Mouse (Mus musculus) right cerebral cortex, postnatal 4 days (tissue): Measurements from ENCODE around the gene Ero1lb.
"Not testable (repeated sequence)": the region's sequence is repeated elsewhere in the genome, so short reads cannot be mapped to it uniquely, and the experiment has no call there.

Source experiments
- DNase-seq: peaks from one replicate; pipeline ENCODE4 v3.0.0-alpha.2; 2022

Ero1lb gene

DNA sequence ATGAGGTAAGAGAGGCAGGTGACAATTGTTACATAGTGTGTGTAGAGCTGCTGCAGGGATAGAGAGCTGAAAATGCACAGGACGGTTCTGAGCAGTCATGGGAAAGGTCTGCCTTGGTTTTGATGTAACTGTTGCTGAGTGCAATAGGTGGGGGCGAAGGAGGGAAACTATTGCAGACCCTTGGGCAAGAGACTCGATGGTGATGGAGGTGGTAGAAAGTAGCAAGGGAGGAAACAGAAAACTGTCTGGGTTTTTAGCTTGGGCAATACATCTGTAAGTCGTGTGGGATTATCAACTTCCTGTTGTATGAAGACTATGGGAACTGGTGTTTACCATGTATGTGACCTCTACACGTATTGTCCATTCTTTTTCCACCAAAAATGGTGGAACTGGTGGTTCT lies 12.5 kb downstream of the Ero1lb start:
- no peak for DNase-seq

DNA sequence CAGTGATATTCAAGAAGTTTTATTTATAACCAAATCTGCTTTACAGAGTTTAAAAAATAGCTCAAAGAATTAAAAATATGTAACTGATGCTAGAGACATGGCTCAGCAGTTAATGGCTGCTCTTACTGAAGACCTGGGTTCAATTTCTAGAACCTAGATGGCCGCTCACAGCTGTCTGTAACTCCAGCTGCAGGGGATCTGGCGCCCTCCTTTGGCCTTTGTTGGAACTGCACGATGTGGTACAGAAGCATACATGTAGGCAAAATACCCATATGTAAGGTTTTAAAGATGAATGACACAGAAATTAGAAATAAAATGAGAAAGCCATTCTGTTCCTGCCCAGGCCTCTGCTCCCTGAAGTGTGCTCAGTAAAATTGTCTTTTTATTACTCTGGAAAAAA lies 23.3 kb downstream of the Ero1lb start:
- peak; percentile 62 for DNase-seq

DNA sequence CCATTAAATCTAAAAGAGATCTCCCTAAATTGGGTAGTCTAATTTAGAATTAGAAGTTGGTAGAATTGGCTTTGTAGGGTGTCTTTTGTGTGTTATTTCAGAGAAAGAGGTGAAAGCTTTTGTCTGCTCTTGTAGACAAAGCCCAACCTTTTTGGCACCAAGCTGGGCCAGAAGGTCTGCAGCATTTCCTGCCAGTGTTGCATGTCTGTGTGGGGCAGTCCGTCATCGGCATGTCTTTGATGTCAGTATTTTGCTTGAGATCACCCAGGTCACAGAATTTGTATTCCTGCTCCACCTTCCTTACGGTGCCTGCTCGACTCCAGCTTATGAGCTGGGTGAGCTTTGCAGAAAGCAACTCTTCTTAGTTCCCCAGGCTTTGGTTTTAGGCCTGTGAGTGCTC lies 31.4 kb downstream of the Ero1lb start:
- DNase-seq, result not testable (repeated sequence)

DNA sequence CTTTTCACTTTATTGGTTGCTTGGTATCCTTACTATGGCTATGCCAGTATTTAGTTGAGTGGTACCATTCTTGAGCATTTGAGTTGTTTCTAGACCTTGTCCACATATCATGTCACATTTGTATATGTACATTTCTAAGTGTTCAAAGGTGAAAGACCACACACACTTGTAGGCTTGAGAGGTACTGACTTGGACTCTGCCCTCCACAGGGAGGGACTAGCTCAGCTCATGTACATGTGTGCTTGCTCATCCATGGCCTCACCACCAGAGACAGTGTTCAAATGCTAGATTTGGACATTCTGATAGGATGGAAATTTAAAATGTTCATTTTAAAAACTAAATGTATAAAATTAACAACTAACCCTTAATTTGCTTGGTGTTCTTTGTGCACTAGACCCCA lies 44.5 kb downstream of the Ero1lb start:
- not testable (repeated sequence) for DNase-seq

DNA sequence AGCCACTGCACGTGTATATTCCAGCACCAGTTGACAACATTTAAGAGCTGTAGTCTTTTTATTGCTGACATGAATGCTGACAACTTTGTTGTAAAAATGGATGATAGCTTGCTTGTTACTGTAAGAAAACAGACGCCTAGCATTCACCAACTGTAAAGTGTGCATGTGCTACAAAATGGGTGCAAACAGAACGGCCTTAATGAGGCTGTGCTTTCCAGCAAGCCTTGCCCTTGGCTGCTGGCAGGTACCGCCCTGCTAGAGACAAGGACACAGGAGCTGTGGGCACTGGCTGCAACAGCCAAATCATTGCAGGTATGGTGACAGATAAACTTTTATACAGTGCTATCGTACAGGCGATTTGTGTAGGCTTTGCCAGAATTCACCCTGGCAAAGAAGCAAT lies 48.4 kb downstream of the Ero1lb start:
- DNase-seq, result not testable (repeated sequence)

DNA sequence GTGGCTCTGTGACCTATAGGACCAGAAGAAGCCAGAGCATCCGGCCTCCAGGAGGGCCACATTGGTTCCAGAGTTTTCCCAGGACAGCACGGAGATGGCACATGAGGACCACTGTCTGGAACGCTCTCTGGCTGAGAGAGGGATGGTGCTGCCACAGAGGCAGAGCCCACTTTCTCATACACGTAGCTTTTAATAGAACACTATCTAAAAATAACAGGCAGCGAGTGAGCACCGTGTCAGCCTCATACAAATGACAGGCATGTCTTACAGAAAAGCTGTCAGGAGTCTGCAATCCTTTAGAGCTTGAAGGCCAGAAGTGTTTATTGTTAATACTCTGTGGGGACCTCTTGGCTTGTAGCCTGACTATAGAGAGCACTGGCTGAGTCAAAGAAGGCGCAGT lies 48.9 kb downstream of the Ero1lb start:
- DNase-seq, result not testable (repeated sequence)

DNA sequence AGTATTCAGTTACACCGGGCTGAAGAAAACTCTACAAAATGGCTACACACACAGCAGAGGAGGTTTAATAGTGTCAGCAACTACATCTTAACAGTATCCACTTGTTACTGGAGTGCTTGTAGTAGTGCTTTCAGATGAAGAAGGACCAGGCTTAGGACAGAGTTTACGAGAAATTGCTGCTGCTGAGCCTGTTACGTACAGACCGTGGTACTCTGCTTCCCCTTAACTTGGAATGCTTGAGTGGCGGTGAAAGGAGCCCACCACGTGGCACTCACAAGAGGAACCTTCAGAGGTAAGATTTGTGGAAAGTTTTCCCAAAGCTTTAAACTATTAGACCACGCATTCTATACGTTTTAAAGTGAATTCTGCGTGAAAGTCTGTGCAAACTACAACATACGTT lies 49.3 kb downstream of the Ero1lb start:
- DNase-seq, result not testable (repeated sequence)

DNA sequence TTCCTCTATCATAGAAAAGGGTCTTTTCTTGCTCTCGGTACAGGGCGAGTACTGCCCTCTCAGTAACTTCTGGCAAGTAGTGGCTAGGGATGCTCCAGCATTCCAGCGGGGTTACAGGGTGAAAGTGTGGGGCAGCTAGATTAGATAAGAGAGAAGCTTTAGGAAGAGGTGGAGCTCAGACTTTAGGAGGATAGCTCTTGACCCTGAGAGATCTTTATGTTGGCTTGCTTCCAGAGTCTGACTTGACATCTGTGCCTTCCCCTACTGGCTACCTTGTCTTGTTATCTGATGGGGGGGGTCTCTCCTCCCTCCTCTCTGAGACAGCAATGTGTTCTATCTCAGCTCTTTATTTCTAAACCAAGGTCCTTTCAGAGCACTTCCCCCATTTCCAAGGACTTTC lies 50.8 kb downstream of the Ero1lb start:
- DNase-seq, result not testable (repeated sequence)

DNA sequence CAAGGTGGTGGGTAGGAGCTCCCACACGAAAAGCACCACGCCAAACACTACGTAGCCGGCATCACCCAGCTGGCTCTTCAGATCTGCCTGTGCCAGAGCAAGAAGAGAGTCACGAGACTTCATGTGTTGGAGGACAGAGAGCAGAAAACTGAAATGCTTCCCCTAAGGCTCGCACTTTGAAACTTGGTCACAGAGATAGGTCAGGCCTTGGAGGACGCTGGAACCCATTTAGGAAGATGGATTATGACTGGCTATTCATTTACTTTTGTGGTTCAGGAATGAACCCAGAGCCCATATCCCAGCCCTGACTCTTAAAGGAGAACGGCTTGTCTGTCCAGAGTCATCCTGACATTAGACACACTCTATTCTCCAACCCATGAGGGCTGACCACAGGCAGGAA lies 54.1 kb downstream of the Ero1lb start:
- DNase-seq, result not testable (repeated sequence)

DNA sequence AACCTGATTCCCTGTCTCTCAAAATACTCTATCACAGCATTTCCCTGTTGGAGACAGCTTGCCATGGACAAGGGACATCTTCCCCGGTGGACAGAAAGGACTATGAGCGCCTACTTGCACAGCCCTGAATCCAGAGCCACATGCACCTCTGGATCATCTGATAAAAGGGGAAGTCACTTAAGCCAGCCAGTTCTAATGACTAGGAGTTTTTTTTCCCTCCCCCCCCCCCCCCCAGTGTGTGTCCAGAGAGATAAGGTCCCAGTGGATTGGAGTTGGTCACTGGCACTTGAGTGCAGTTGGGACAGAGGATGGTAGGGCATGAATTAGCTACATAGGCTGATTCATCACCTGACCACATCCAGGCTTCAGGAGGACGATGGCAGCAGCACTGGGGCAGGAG lies 60.4 kb downstream of the Ero1lb start:
- DNase-seq, result not testable (repeated sequence)

DNA sequence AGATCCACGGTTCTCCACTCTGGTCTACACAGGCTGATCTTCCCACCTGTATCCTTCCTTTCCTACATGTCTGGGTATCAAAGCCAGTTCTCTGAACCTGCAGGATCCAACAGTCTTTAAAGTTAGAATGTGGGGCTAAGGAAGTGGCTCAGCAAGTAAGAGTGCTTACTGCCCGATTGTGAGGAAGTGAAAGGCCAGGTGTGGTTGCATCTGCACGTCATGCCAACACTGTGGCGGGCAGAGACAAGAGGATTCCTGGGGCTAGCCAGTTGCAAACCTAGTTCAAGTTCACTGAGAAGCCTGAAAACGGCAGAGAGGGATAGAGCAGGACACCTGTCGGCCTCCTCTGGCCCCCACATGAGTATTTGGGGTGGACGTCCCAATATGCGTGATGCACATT lies 62.1 kb downstream of the Ero1lb start:
- DNase-seq, result not testable (repeated sequence)

DNA sequence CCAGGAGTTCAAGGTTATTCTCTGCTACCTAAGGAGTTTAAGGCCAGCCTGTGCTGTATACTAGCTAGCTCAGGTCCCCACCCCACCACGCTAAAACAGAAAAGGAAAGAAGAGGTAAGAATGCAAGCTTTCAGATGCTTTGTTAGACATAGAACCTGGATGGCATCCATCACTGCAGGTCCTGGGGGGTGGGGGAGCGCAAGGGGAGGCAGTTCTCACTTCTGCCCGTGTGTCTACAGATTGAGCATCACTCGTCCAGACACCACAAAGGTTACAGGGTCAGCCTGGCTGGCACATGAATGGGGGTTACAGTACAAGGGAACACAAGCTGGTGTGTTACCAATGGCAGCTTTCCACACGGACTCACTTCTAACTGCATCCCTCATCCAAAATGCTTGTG lies 62.5 kb downstream of the Ero1lb start:
- not testable (repeated sequence) for DNase-seq

DNA sequence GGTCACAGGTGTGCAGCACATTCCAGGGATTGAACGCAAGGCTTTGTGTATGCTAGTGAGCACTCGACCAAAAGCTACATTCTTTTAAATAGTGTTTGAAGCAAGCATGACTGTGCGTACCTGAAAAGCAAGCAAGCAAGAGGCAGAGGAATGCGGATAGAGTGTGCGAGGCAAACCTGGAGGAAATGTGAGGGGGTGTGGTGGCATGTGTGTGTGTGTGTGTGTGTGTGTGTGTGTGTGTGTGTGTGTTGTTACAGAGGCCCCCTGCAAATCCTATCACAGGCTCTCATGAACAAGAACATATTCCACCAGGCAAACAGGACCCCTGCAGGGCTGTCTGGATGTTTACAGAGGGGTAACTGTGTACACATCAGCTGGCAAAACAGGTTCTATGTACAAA lies 64.6 kb downstream of the Ero1lb start:
- DNase-seq, result not testable (repeated sequence)

DNA sequence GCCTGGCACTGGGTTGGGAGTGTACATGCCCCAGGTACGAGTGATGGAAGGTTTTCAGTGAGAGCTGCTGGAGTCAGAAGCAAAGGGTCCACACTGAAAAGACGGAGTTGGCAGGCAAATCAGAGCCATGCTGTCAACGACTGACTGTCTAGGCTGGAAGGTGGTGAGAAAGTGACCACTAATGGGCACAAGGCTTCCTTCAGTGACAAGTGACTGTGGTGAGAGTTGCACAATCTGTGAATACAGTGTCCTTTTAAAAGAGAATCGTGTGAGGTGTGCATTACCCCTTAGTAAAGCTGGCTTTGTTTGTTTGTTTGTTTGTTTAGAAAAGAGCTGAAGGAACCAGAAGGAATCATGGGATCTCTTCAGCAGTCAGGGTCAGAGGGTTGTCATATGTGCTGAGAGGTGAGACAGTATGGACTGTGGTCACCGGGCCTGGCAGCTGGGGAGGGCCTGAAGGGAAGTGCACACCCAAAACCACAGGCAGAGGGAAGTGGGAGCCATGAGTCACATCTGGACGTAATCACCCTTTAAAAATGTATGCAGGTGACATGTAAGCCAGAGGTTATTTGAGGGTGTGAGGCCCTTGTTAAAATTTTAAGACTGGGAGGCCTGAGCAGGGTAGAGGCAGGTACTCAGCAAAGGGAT lies 69.4 kb downstream of the Ero1lb start:
- not testable (repeated sequence) for DNase-seq

DNA sequence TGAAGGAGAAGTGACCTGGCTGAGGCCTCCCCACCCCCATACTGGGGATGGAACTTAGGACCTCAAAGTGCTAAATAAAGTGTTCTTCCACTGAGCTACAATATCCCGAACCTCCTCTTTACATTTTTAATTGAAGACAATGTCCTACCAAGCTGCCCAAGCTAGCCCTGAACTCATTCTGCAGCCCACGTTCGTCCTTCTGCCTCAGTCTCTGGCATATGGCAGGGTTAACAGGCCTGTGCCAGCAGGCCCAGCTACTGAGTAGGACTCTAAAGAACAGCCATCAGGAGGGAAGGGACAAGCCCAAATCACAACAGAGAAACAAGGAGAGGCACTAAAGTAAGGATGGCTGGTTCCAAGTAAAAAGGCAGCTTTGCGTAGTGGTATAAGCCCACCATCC lies 77.1 kb downstream of the Ero1lb start:
- not testable (repeated sequence) for DNase-seq

DNA sequence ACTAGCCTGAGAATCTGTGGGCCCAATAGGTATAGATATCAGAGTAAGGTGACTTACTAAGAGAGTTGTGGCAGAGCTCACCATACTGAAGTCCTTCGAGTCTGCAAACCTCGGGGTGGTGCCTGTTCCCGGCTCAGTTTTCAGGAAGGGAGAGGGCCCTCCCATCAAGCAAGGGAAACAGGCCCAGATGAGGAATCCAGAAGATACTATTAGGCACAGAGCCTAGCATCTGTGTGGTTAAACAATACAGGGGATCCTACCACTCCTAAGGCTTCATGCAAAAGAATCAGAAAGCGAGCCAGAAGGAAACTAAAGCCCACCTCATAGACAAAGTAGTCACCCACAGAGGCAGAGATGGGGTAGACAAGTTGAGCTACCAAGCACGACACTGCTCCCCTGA lies 81.0 kb downstream of the Ero1lb start:
- not testable (repeated sequence) for DNase-seq

DNA sequence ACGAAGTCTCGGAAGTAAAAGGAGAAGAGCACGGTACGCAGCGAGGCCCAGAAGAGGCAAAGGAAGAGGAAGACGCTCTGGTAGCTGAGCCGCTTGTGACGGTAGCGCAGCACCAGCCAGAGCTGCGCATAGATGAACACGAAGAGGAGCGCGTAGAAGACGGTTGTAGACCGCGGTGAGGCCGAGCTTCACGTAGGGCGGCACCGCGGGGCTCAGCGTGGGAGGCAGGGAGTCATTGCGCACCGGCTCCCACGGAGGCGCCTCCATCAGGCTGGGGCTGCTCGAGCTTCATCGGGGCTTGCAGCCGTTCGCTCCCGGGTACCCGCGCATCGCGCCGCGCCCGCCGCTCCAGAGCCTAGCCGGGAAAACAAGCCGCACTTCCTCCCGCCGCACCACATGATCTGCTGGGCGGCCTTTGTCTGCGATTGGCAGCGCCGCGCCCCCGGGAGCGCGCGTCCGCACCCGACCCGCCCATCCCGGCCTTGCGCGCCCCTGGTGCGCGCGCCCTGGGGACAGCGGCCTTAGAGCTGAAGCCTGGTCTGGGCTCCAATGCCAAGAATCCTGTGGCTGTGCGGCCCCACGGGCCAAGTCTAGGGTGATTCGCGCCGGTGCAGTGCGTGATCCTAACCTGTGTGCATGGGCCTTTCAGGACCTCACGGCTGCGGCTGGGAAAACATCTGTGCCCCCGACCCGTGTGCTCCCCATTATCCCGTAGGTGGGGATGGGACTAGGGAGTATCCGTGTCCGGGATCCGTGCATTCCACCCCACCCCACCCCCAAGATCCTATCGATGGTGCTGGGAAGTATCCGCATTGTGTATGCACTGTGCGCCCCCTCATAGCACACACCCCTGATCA lies 84.6 kb downstream of the Ero1lb start:
- peak; percentile 71 for DNase-seq

DNA sequence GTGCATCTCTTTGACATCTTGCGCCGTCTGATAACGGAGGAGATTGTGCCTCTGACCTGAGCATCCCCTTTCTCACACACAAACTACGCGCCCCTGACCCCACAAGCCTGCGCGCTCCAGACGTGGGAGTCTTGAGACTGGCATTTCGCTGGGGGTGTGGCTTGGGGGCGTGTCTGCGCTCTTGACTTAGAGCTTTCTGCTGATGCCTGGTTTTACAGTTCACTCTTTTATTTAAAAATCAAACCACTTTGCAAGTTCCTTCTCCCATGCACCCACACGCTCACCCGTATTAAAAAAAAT lies 85.2 kb downstream of the Ero1lb start:
- DNase-seq, result peak; percentile 64
